Mouse (Mus musculus): ENCODE data around the gene Pdgfa.

The Pdgfa gene

GRCm38 (mm10) chr5:138997171-138997788 lies at the start of gene Pdgfa:
TSS of gene Pdgfa (minus strand) at chr5:138997370.
- peak in 1 of 2 experiments; percentile 75 for DNase-seq (ENCODE audit: low spot score in 2 of 2)

GRCm38 (mm10) chr5:139046636-139047035 lies 49.5 kb upstream of the Pdgfa start:
- no peak for DNase-seq (ENCODE audit: low spot score in 2 of 2)

GRCm38 (mm10) chr5:139043546-139043945 lies 46.4 kb upstream of the Pdgfa start:
- DNase-seq (ENCODE audit: low spot score in 2 of 2), result no peak

GRCm38 (mm10) chr5:139042299-139042698 lies 45.1 kb upstream of the Pdgfa start:
- DNase-seq (ENCODE audit: low spot score in 2 of 2), result no peak

- no peak for DNase-seq (ENCODE audit: low spot score in 2 of 2)
Measured at GRCm38 (mm10) chr5:139035171-139035570, 38.0 kb upstream of the Pdgfa start.

- no peak for DNase-seq (ENCODE audit: low spot score in 2 of 2)
Measured at GRCm38 (mm10) chr5:139034746-139035145, 37.6 kb upstream of the Pdgfa start.

GRCm38 (mm10) chr5:139033406-139034317 lies 36.5 kb upstream of the Pdgfa start:
- DNase-seq (ENCODE audit: low spot score in 2 of 2), result peak in 1 of 2 experiments; percentile 38

- DNase-seq (ENCODE audit: low spot score in 2 of 2), result no peak
Measured at GRCm38 (mm10) chr5:139027603-139028002, 30.4 kb upstream of the Pdgfa start.

- no peak for DNase-seq (ENCODE audit: low spot score in 2 of 2)
Measured at GRCm38 (mm10) chr5:139024351-139025105, 27.4 kb upstream of the Pdgfa start.

GRCm38 (mm10) chr5:139020595-139020994 lies 23.4 kb upstream of the Pdgfa start:
- DNase-seq (ENCODE audit: low spot score in 2 of 2), result no peak

GRCm38 (mm10) chr5:139017371-139018124 lies 20.4 kb upstream of the Pdgfa start:
- peak in 1 of 2 experiments; percentile 58 for DNase-seq (ENCODE audit: low spot score in 2 of 2)

- peak in 1 of 2 experiments; percentile 72 for DNase-seq (ENCODE audit: low spot score in 2 of 2)
Measured at GRCm38 (mm10) chr5:139015097-139015496, 17.9 kb upstream of the Pdgfa start.

GRCm38 (mm10) chr5:139010649-139011048 lies 13.5 kb upstream of the Pdgfa start:
- no peak for DNase-seq (ENCODE audit: low spot score in 2 of 2)

- DNase-seq (ENCODE audit: low spot score in 2 of 2), result no peak
Measured at GRCm38 (mm10) chr5:139007141-139007775, 10.1 kb upstream of the Pdgfa start.

GRCm38 (mm10) chr5:139004588-139004987 lies 7.4 kb upstream of the Pdgfa start:
- DNase-seq (ENCODE audit: low spot score in 2 of 2), result no peak

- DNase-seq (ENCODE audit: low spot score in 2 of 2), result no peak
Measured at GRCm38 (mm10) chr5:138999716-139000115, 2.5 kb upstream of the Pdgfa start.

GRCm38 (mm10) chr5:138997936-138998580 lies 888 bp upstream of the Pdgfa start:
- no peak for DNase-seq (ENCODE audit: low spot score in 2 of 2)

GRCm38 (mm10) chr5:138996322-138997073 lies 672 bp downstream of the Pdgfa start:
- DNase-seq (ENCODE audit: low spot score in 2 of 2), result no peak

GRCm38 (mm10) chr5:138995721-138996311 lies 1.4 kb downstream of the Pdgfa start:
- DNase-seq (ENCODE audit: low spot score in 2 of 2), result peak; percentile 72 to 75

Data from urinary bladder, postnatal 4 days (tissue).